Mouse (Mus musculus): ENCODE results near the gene Kbtbd6. TPM values are rescaled to one million over a fixed set of nuclear protein-coding genes. Genes with fewer than 3 reads are reported as not detected.

Gene Kbtbd6
- total and polyA plus RNA-seq, 3 experiments, result 0.12 TPM; not detected in 2

DNA sequence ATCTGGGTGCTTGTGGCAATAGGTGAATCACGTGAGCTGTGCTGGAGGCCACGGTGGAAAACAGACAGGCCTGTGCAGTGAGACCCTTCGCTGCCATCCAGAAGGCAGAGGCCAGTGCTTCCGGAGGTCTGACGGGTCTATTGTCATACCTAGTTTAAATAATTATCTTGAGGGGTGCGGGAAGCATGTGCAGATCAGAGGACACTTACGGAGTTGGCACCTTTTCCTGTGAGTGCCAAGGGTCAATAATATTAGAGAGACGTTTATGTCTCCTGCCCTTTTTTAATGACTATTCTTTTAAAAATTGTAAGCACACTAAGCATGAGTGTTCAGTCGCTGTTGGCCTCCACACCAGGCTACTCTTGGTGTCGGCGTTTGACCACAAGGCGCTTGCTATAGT lies 37.5 kb downstream of the Kbtbd6 start:
- Histone ChIP-seq H3K79me2 (replicated peaks; ENCODE audit: control insufficient read depth, extremely low read depth, insufficient read depth, poor library complexity, severe bottlenecking) (no peaks in the 10 kb centered on the region; the same call in 1 of the 2 replicates), H3K4me1 (ENCODE audit: control insufficient read depth in 1 of 2, insufficient read depth in 2 of 2) (peaks cover 0 to 12% of the 10 kb centered on the region in 2 experiments; a peak in 2 of 4 replicates), H3K27ac (ENCODE audit: insufficient read depth, low read depth) (no peak overlapping the region), H3K9ac (ENCODE audit: insufficient read depth, low read depth) (no peak overlapping the region), H3K36me3 (replicated peaks in 1 of 2; ENCODE audit: control insufficient read depth in 1 of 2, insufficient read depth in 1 of 2, low read length in 1 of 2) (no peaks in the 10 kb centered on the region), H3K27me3 (replicated peaks) (no peaks in the 10 kb centered on the region), H3K4me2 (ENCODE audit: insufficient read depth, low read depth, poor library complexity, severe bottlenecking) (no peak overlapping the region), H3K4me3 (replicated peaks in 1 of 3; ENCODE audit: low read depth in 2 of 3, low read length in 2 of 3, poor library complexity in 1 of 3) (no peak overlapping the region), H3K9me3 (replicated peaks; ENCODE audit: low read length) (no peaks in the 10 kb centered on the region)
- no peak for DNase-seq (ENCODE audit: extremely low read depth)
- TF ChIP-seq POLR2AphosphoS2 (IDR thresholded peaks at IDR 0.05; ENCODE audit: low read depth, low read length), result no peak
- TF ChIP-seq ZC3H11A (IDR thresholded peaks at IDR 0.05; ENCODE audit: low read depth, low read length), result no peak
- no peak for TF ChIP-seq TCF12 (IDR thresholded peaks at IDR 0.05; ENCODE audit: low read depth, low read length)
- TF ChIP-seq SMC3 (IDR thresholded peaks at IDR 0.05; ENCODE audit: low read depth, low read length), result no peak
- no peak for TF ChIP-seq RCOR1 (conservative IDR thresholded peaks at IDR 0.05; ENCODE audit: low read depth, low read length)
- no peak for TF ChIP-seq E2F4 (IDR thresholded peaks at IDR 0.05; ENCODE audit: insufficient replicate concordance, low read depth, low read length)
- no peak for TF ChIP-seq ETS1 (conservative IDR thresholded peaks at IDR 0.05; ENCODE audit: low read depth, low read length)
- TF ChIP-seq CHD2 (IDR thresholded peaks at IDR 0.05; ENCODE audit: low read length), result no peak
- no peak for TF ChIP-seq USF2 (conservative IDR thresholded peaks at IDR 0.05; ENCODE audit: low read depth, low read length)
- in situ Hi-C loops (cut with MboI; ENCODE audit: low pct_ligation_motif_present, low pct_unique_long_range_greater_than_20kb, low sequenced_read_pairs) (no loop called here), dilution Hi-C loops (cut with MboI; ENCODE audit: extremely low pct_ligation_motif_present, extremely low pct_unique_long_range_greater_than_20kb, low sequenced_read_pairs) (no loop called here)

DNA sequence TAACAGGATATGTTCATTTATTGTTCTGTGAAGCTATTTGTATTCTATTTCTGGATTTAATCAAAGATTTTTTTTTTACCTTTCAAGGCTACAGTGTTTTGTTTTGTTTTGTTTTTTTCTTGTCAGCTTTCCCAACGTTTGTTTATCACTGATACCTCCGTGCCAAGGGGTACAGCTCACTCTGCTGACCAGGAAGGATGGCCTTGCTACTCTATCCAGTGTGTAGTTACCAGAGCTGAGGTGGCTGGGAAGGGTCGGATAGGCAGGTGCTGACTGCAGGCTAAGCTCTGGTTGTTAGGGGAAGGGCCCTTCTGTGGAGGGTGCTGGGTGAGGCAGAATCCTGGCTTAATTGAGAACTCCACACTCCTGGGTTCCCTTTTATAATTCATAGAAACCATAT lies 38.6 kb downstream of the Kbtbd6 start:
- no peak for DNase-seq (ENCODE audit: extremely low read depth)
- in situ Hi-C loops (cut with MboI; ENCODE audit: low pct_ligation_motif_present, low pct_unique_long_range_greater_than_20kb, low sequenced_read_pairs), result no loop called here
- H3K79me2 ChIP-seq (replicated peaks; ENCODE audit: control insufficient read depth, extremely low read depth, insufficient read depth, poor library complexity, severe bottlenecking), result no peaks in the 10 kb centered on the region; the same call in 1 of the 2 replicates
- dilution Hi-C loops (cut with MboI; ENCODE audit: extremely low pct_ligation_motif_present, extremely low pct_unique_long_range_greater_than_20kb, low sequenced_read_pairs), result no loop called here
- H3K36me3 ChIP-seq (replicated peaks in 1 of 2; ENCODE audit: control insufficient read depth in 1 of 2, insufficient read depth in 1 of 2, low read length in 1 of 2), result no peaks in the 10 kb centered on the region
- H3K9me3 ChIP-seq (replicated peaks; ENCODE audit: low read length), result no peaks in the 10 kb centered on the region
- no peak overlapping the region for H3K4me2 ChIP-seq (ENCODE audit: insufficient read depth, low read depth, poor library complexity, severe bottlenecking)
- peaks cover 0 to 12% of the 10 kb centered on the region in 2 experiments; a peak in 2 of 4 replicates for H3K4me1 ChIP-seq (ENCODE audit: control insufficient read depth in 1 of 2, insufficient read depth in 2 of 2)
- H3K9ac ChIP-seq (ENCODE audit: insufficient read depth, low read depth), result no peak overlapping the region
- H3K27ac ChIP-seq (ENCODE audit: insufficient read depth, low read depth), result no peak overlapping the region
- no peaks in the 10 kb centered on the region for H3K27me3 ChIP-seq (replicated peaks)
- TF ChIP-seq GABPA (IDR thresholded peaks at IDR 0.05; ENCODE audit: insufficient replicate concordance, low read depth, low read length), result no peak
- TF ChIP-seq MYC (IDR thresholded peaks at IDR 0.05; ENCODE audit: low read depth, low read length), result no peak
- no peak overlapping the region for H3K4me3 ChIP-seq (replicated peaks in 1 of 3; ENCODE audit: low read depth in 2 of 3, low read length in 2 of 3, poor library complexity in 1 of 3)

GRCm38 (mm10) chr14:79494349-79494748 lies 42.7 kb downstream of the Kbtbd6 start:
- no peak overlapping the region for H3K27ac ChIP-seq (ENCODE audit: insufficient read depth, low read depth)

More at GRCm38 (mm10) chr14:79494349-79494748, 42.7 kb downstream of the Kbtbd6 start:
- H3K4me3 ChIP-seq (replicated peaks in 1 of 3; ENCODE audit: low read depth in 2 of 3, low read length in 2 of 3, poor library complexity in 1 of 3), result no peak overlapping the region
- no peaks in the 10 kb centered on the region for H3K27me3 ChIP-seq (replicated peaks)
- H3K79me2 ChIP-seq (replicated peaks; ENCODE audit: control insufficient read depth, extremely low read depth, insufficient read depth, poor library complexity, severe bottlenecking), result no peaks in the 10 kb centered on the region; the same call in 1 of the 2 replicates
- H3K9ac ChIP-seq (ENCODE audit: insufficient read depth, low read depth), result no peak overlapping the region
- in situ Hi-C loops (cut with MboI; ENCODE audit: low pct_ligation_motif_present, low pct_unique_long_range_greater_than_20kb, low sequenced_read_pairs), result no loop called here
- TF ChIP-seq NELFE (IDR thresholded peaks at IDR 0.05; ENCODE audit: low read depth, low read length), result no peak
- no peaks in the 10 kb centered on the region for H3K9me3 ChIP-seq (replicated peaks; ENCODE audit: low read length)
- H3K36me3 ChIP-seq (replicated peaks in 1 of 2; ENCODE audit: control insufficient read depth in 1 of 2, insufficient read depth in 1 of 2, low read length in 1 of 2), result no peaks in the 10 kb centered on the region
- no peak for DNase-seq (ENCODE audit: extremely low read depth)
- peaks cover 0 to 6% of the 10 kb centered on the region in 2 experiments; a peak in 2 of 4 replicates for H3K4me1 ChIP-seq (ENCODE audit: control insufficient read depth in 1 of 2, insufficient read depth in 2 of 2)
- dilution Hi-C loops (cut with MboI; ENCODE audit: extremely low pct_ligation_motif_present, extremely low pct_unique_long_range_greater_than_20kb, low sequenced_read_pairs), result no loop called here
- no peak overlapping the region for H3K4me2 ChIP-seq (ENCODE audit: insufficient read depth, low read depth, poor library complexity, severe bottlenecking)

All from CH12.LX (cell line).